Mouse (Mus musculus) gastrocnemius, postnatal 25 days (tissue): ENCODE data around the gene Scamp3. TPM values are rescaled to one million over a fixed set of nuclear protein-coding genes. Genes with fewer than 3 reads are reported as not detected.
A peak's percentile ranks its signal among the peaks of the same experiment; 100 is the strongest.
"Not testable (repeated sequence)": the region's sequence is repeated elsewhere in the genome, so short reads cannot be mapped to it uniquely, and the experiment has no call there.

Source experiments
- DNase-seq: peaks from one replicate; pipeline ENCODE4 v3.0.0; 2022
- total RNA-seq, 2 experiments: library from RNA; stranded (reverse); gene quantifications; 1 replicate in 1 of 2; 2 replicates in 1 of 2; pipeline ENCODE4 v1.2.3; 2021

Gene Scamp3
- total RNA-seq, 2 experiments from 2014 or later: 33.2 to 38.2 TPM

DNA sequence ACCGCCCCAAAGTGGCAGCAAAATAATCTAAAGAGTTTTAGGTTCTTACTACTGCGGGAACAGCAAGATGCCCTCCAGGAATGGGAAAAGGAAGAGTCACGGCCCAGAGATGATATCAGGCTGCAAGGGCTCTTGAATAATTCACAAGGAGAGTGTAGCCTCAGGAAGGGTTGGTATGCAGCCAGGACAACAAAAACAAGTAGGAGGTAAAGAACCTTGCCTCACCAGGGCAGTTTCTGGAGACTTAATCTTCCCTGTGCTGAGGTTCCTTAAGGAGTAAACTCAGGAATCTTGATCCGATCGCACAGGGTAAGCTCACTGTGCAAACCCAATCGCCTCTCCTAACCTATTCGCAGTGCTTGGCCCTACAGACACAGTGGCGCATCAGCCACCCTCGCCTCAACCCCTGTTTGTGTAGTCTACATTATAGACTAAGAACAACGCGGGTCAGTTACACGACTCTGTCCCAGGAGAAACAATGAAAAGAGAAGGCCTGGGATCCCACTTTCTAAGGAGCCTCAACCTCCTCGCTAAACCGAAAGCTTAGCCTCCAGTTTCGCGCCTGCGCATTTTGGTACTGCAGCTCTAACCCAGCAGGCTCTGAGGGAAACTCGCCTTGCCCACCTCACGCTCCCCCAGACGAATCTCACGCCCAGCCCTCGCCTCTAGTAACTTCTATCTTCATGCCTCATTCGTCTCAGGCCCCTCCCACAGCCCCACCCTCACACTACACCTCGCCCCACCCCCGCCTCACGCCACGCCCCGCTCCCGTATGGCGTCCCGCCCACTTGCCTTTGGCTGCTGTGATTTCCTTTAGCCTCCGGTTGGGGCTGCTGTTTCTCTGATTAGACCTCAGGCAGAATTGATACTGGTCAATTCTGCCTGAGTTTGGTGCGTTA is 19.0 kb downstream of the Scamp3 start:
- DNase-seq: peak; percentile 90

GRCm38 (mm10) chr3:89199839-89200238 is 22.6 kb downstream of the Scamp3 start:
- no peak for DNase-seq

DNA sequence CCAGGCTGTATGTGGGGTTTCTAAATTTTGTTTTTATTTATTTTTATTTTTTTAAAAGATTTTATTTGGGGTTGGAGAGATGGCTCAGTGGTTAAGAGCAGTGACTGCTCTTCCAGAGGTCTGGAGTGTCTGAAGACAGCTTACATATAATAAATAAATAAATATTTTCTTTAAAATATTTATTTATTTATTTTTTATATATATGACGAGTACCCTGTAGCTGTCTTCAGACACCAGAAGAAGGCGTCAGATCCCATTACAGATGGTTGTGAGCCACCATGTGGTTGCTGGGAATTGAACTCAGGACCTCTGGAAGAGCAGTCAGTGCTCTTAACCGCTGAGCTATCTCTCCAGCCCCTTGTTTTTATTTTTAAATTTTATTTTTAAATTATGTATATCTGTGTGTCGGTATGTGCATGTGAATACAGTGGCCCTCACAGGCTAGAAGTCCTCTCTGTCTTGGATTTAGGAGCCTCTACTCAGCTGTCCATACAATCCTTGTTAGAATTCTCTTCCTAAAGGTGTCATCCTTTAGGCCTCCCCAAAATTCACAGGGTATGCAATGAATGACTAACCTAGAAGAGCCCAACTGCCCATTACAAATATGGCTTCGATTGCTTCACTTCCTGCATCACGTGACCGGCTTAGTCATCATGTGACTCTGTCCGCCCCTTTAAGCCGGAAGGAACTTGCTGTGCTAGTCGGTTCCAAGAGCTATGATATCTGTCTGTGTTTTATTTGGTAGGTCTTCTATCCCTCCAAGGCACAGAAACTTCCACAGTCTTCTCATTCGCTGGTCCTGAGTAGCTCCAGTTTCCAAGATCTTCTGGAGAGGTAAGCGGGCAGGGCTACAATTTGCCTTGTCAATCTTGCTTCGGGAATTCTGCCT is 25.2 kb downstream of the Scamp3 start, which contains the start of gene Gba:
Gba (plus strand) TSS at position 676 of the 889 bp plus-strand sequence.
- DNase-seq: peak; percentile 67

DNA sequence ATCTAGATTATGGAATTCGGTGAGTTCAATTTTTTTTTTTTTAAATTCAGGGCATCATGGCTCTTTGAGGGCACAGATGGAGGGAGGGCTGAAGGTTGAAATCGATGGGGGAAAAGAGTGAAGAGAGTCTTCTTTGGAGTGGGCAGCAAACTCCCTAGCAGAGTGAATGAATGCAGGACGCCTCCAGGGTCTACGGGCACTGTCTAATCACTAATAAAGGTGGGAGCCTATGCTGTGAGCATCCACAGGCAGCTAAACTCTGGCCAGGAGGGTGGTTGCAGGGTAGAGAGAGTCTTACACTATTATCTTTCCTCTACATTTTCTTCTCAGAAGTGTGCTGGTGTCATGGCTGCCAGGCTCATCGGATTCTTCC is 25.9 kb downstream of the Scamp3 start:
- DNase-seq: no peak

GRCm38 (mm10) chr3:89206079-89206478 is 28.8 kb downstream of the Scamp3 start:
- DNase-seq: no peak

GRCm38 (mm10) chr3:89206695-89207094 is 29.4 kb downstream of the Scamp3 start:
- DNase-seq: no peak

DNA sequence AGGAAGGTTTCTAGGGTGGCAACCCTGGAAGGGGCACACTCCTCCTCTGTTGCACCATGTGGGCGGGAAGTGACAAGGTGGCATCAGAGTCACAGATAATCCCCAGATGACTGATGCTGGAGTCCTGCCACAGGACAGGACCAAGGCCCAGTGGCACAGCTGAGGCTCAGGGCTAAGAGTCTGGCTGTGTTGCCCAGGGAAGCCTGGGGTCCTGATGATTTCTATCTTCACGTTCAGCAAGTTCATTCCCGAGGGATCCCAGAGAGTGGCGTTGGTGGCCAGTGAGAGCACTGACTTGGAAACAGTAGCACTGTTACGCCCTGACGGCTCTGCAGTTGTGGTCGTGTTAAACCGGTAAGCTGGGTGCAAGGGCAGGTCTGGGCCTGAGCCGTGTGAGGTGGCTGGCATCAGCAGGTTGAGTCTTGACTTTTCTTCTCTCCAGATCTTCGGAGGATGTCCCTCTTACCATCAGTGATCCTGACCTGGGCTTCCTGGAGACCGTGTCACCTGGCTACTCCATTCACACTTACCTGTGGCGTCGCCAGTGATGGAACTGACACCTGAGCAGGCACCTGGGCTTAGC is 30.9 kb downstream of the Scamp3 start:
- DNase-seq: no peak

DNA sequence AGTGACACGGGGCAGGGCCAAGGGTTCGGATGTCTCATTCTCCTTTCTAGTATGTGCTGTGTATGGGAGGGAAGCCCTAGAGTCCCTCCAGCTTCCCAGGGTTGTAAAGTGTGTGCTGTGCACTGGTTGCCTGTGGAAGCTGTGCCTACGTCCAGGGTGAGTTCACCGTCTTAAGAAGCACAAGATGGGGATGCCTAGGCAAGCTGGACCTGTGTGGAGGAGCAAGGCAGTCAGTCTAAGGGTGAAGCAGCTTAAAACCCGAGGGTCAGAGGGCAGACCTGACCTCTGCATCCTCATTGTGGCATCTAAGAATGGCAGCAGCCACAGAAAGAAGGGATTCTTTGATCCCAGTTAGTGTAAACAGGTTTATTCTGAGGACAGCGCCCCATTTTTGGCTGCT is 31.5 kb downstream of the Scamp3 start:
- DNase-seq: no peak

GRCm38 (mm10) chr3:89209731-89210130 is 32.5 kb downstream of the Scamp3 start:
- no peak for DNase-seq

GRCm38 (mm10) chr3:89210162-89210561 is 32.9 kb downstream of the Scamp3 start:
- no peak for DNase-seq

GRCm38 (mm10) chr3:89210731-89211130 is 33.5 kb downstream of the Scamp3 start:
- no peak for DNase-seq

DNA sequence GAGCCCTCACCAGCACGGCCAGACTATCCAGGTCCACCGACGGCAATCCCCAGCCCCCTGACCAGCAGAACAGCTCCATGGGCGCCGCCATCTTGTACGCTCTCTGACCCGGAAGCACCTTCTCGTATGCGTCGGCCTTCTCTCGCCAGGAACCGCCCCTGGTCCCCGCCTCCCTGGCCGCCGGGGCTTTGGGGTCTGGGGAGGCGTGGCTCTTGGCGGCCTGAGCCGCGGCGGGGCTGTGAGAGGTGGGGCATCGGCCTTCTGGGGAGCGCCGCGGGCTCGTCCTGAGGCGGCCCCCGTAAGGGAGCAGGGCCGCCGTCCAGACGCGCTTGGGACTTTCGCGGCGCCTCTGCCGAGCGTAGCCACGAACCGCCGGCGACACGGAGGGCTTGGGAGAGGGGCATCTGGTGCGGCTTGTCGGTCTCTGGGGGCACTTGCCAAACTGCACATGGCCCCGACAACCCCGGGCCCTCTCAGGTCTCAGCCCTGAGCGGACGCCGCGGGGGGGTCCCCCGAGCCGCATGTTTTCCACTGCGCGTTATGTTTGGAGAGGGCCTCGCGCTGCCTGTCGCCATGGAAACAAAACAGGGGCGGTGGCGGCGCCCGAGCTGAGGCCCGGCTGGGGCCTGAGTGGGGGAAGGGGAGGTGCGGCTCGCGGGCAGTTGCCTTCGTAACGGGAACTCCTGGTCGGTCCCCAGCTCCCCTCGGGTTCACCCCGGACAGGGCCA is 36.7 kb downstream of the Scamp3 start:
- DNase-seq: peak; percentile 93

- no peak for DNase-seq
Observed at GRCm38 (mm10) chr3:89214681-89215411, 37.6 kb downstream of the Scamp3 start, which contains the start of gene Thbs3. TSS of gene Thbs3 (plus strand) at chr3:89215180.

DNA sequence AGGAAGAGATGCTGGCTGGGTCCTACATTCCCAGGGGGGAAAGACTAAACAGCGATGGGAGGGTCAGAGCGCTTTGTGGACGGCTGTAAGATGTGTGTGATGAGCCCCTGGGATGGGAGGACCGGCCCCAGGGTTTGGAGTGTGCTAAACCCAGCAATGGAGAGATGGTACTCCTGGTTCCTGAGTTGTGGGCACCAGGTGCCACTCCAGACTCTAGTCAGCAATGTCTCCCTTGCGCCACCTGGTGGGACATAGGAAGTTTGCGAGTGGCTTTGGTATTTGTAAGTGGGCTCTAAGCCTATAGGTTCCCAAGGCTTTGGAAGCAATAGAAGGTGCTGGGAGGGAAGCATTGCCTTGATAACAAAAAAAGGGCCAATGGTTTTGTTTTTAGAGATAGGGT is 38.6 kb downstream of the Scamp3 start:
- DNase-seq: peak; percentile 69

GRCm38 (mm10) chr3:89216407-89216806 is 39.1 kb downstream of the Scamp3 start:
- not testable (repeated sequence) for DNase-seq

GRCm38 (mm10) chr3:89218271-89218670 is 41.0 kb downstream of the Scamp3 start:
- no peak for DNase-seq

- no peak for DNase-seq
Observed at GRCm38 (mm10) chr3:89219546-89219945, 42.3 kb downstream of the Scamp3 start.

GRCm38 (mm10) chr3:89221167-89221566 is 43.9 kb downstream of the Scamp3 start:
- no peak for DNase-seq

GRCm38 (mm10) chr3:89224796-89225195 is 47.5 kb downstream of the Scamp3 start:
- DNase-seq: no peak

- no peak for DNase-seq
Observed at GRCm38 (mm10) chr3:89225321-89225815, 48.1 kb downstream of the Scamp3 start.

GRCm38 (mm10) chr3:89225918-89226317 is 48.6 kb downstream of the Scamp3 start:
- DNase-seq: no peak
